Mouse (Mus musculus): ENCODE measurements around the gene Golm1. TPM values are rescaled to one million over a fixed set of nuclear protein-coding genes. Genes with fewer than 3 reads are reported as not detected.

The Golm1 gene
- total RNA-seq, 2 experiments from 2014 or later: 22.9 to 23.7 TPM

- DNase-seq (ENCODE audit: low spot score in 2 of 2): no peak
These were observed 27.0 kb downstream of the Golm1 start for GRCm38 (mm10) chr13:59648598-59648997.

GRCm38 (mm10) chr13:59647484-59647883 is 28.1 kb downstream of the Golm1 start:
- no peak for DNase-seq (ENCODE audit: low spot score in 2 of 2)

- DNase-seq (ENCODE audit: low spot score in 2 of 2): no peak
These were observed 28.9 kb downstream of the Golm1 start for GRCm38 (mm10) chr13:59646674-59647244.

- no peak for DNase-seq (ENCODE audit: low spot score in 2 of 2)
These were observed 30.1 kb downstream of the Golm1 start for GRCm38 (mm10) chr13:59645491-59645890.

- DNase-seq (ENCODE audit: low spot score in 2 of 2): no peak
These were observed 32.8 kb downstream of the Golm1 start for GRCm38 (mm10) chr13:59642818-59643217.

- no peak for DNase-seq (ENCODE audit: low spot score in 2 of 2)
These were observed 35.5 kb downstream of the Golm1 start for GRCm38 (mm10) chr13:59640178-59640440.

- DNase-seq (ENCODE audit: low spot score in 2 of 2): no peak
These were observed 36.0 kb downstream of the Golm1 start for GRCm38 (mm10) chr13:59639368-59640177.

GRCm38 (mm10) chr13:59637800-59638199 is 37.8 kb downstream of the Golm1 start:
- no peak for DNase-seq (ENCODE audit: low spot score in 2 of 2)

- no peak for DNase-seq (ENCODE audit: low spot score in 2 of 2)
These were observed 41.0 kb downstream of the Golm1 start for GRCm38 (mm10) chr13:59634637-59635036.

- no peak for DNase-seq (ENCODE audit: low spot score in 2 of 2)
These were observed 48.9 kb downstream of the Golm1 start for GRCm38 (mm10) chr13:59626739-59627138.

- no peak for DNase-seq (ENCODE audit: low spot score in 2 of 2)
These were observed 50.7 kb downstream of the Golm1 start for GRCm38 (mm10) chr13:59624903-59625302.

- no peak for DNase-seq (ENCODE audit: low spot score in 2 of 2)
These were observed 51.2 kb downstream of the Golm1 start for GRCm38 (mm10) chr13:59624389-59624788.

- DNase-seq (ENCODE audit: low spot score in 2 of 2): no peak
These were observed 53.7 kb downstream of the Golm1 start for GRCm38 (mm10) chr13:59621643-59622489.

- no peak for DNase-seq (ENCODE audit: low spot score in 2 of 2)
These were observed 57.1 kb downstream of the Golm1 start for GRCm38 (mm10) chr13:59618463-59618862.

- DNase-seq (ENCODE audit: low spot score in 2 of 2): no peak
These were observed 60.1 kb downstream of the Golm1 start for GRCm38 (mm10) chr13:59615554-59615953.

GRCm38 (mm10) chr13:59615152-59615551 is 60.5 kb downstream of the Golm1 start:
- no peak for DNase-seq (ENCODE audit: low spot score in 2 of 2)

- no peak for DNase-seq (ENCODE audit: low spot score in 2 of 2)
These were observed 61.7 kb downstream of the Golm1 start for GRCm38 (mm10) chr13:59613868-59614267.

GRCm38 (mm10) chr13:59610437-59610836 is 65.2 kb downstream of the Golm1 start:
- no peak for DNase-seq (ENCODE audit: low spot score in 2 of 2)

GRCm38 (mm10) chr13:59609885-59610284 is 65.7 kb downstream of the Golm1 start:
- DNase-seq (ENCODE audit: low spot score in 2 of 2): no peak

GRCm38 (mm10) chr13:59605221-59605922 is 70.2 kb downstream of the Golm1 start:
- DNase-seq (ENCODE audit: low spot score in 2 of 2): no peak

- no peak for DNase-seq (ENCODE audit: low spot score in 2 of 2)
These were observed 71.1 kb downstream of the Golm1 start for GRCm38 (mm10) chr13:59604511-59604910.

All from gastrocnemius, postnatal 4 days (tissue).